Mouse (Mus musculus): Measurements from ENCODE around the gene Hnrnpm.

The Hnrnpm gene

DNA sequence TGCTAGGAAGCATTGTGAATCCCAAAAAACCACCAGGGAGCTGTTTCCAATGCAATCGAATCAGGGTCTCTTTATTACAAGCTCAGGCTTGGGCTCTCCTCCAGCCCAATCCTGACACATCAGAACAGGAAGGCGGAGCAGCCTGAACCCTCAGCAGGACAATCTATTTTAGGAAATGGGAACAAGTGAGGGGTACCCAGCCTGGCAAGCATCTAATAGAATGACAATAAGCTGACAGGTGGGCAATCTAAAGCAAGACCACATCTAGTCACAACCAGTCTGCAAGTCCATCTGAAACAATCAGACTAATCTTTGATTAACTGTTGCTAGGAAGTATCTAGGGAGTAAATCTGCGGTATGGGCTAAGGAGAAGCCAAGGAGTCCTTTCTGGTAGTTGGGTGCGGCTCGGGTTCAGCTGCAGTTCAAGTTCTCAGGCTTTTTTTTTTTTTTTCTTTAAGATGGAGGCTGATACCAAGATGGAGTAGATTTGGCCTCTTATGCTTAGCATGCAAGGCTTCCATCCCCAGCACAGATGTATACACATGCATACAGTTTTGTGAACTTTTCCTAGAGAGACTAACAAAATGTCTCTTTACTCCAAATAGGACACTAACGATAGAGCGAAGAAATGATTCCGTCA, 86.7 kb downstream of the Hnrnpm start:
- no peak for DNase-seq (ENCODE audit: inconsistent ontology term)

DNA sequence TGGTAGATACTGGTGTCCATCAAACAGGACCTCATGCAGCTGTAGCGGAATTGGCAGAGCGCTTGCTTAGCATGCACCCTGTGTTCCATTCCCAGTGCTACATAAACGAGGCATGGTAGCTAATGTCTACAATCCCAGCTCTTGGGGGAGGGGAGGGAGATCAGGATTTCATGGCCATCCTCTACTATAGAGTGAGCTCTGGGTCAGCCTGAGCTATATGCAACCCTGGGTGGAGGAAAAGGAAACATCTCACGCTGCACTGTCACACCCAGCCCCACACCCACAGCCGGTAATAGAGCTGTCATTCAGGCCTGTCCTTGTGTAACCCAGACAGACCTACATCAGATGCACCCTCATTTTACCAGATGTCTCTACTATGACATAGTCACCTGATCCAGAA, 88.2 kb downstream of the Hnrnpm start:
- DNase-seq (ENCODE audit: inconsistent ontology term), result no peak

DNA sequence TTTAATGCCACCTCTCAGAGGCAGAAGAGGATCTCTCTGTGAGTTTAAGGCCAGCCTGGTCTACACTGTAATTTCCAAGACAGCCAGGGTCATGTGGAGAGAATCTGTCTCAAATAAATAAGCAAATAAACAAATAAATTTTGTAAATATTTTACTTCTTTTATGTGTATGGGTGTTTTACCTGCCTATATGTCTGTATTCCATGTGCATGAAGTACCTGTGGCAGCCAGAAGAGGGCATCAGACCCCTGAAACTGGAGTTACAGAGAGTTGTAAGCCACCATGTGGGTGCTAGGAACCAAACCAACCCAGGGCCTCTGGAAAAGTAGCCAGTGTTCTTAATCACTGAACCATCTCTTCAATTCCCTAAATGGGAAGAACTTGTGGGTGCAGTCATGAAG, 89.4 kb downstream of the Hnrnpm start:
- DNase-seq (ENCODE audit: inconsistent ontology term), result no peak

Measured in Muller cell, postnatal 12 days (primary cell).